Mouse (Mus musculus) heart, embryonic 12.5 days (tissue): ENCODE results near the gene Dok4. TPM values are rescaled to one million over a fixed set of nuclear protein-coding genes. Genes with fewer than 3 reads are reported as not detected.
"Not testable (repeated sequence)": the region's sequence is repeated elsewhere in the genome, so short reads cannot be mapped to it uniquely, and the experiment has no call there.

Experiments
- ATAC-seq: fragments of 200-750 bp; cut with Nextera tagmentation; 2 replicates; pipeline ENCODE4 v1.8.0; 2017; ENCODE audit warnings: moderate TSS enrichment, moderate library complexity; ENCODE audit not compliant: insufficient number of reproducible peaks, low FRiP score
- H3K27ac ChIP-seq: fragments of 300-500 bp; sonication (generic); 2 replicates; pipeline ENCODE4 v1.5.1; 2016; ENCODE audit warnings: mild to moderate bottlenecking, moderate library complexity; ENCODE audit not compliant: poor library complexity, severe bottlenecking
- H3K27me3 ChIP-seq: fragments of 300-500 bp; sonication (generic); replicated peaks from 2 replicates; pipeline ENCODE4 v1.6.1; 2016; ENCODE audit warnings: mild to moderate bottlenecking, moderate library complexity
- H3K36me3 ChIP-seq: fragments of 300-500 bp; sonication (generic); 2 replicates; pipeline ENCODE4 v1.6.1; 2016; ENCODE audit warnings: mild to moderate bottlenecking, moderate library complexity
- H3K4me1 ChIP-seq: fragments of 300-500 bp; sonication (generic); replicated peaks from 2 replicates; pipeline ENCODE4 v1.6.1; 2016; ENCODE audit warnings: mild to moderate bottlenecking
- H3K4me2 ChIP-seq: fragments of 300-500 bp; sonication (generic); 2 replicates; pipeline ENCODE4 v1.6.1; 2016; ENCODE audit warnings: mild to moderate bottlenecking, moderate library complexity
- H3K4me3 ChIP-seq: fragments of 300-500 bp; sonication (generic); 2 replicates; pipeline ENCODE4 v1.5.1; 2016; ENCODE audit warnings: mild to moderate bottlenecking
- H3K9ac ChIP-seq: fragments of 300-500 bp; sonication (generic); 2 replicates; pipeline ENCODE4 v1.6.1; 2016; ENCODE audit warnings: mild to moderate bottlenecking, moderate library complexity
- H3K9me3 ChIP-seq: fragments of 300-500 bp; sonication (generic); replicated peaks from 2 replicates; pipeline ENCODE4 v1.6.1; 2016; ENCODE audit warnings: mild to moderate bottlenecking, moderate library complexity
- WGBS: fragments of 180-500 bp; shearing (Covaris S2); methylation state at CpG from one replicate; pipeline ENCODE4 v1.1.7; 2016; 5-methylcytosine and 5-hydroxymethylcytosine counted together
- polyA plus RNA-seq: library from polyadenylated mRNA; unstranded; fragments of >200 nt; fragmentation: Nextera tagmentation; extraction: Ambion mirVana; gene quantifications from 2 replicates; pipeline ENCODE4 v1.2.1, GENCODE M21; 2016

Dok4 gene
- polyA plus RNA-seq, 1 experiment from 2014 or later = 53.3 TPM

- WGBS = 75% methylated on average over 9 of the region's 9 CpGs
- no peak overlapping the region for H3K4me3 ChIP-seq
- no peak for ATAC-seq
- no peaks in the 10 kb centered on the region for H3K9me3 ChIP-seq
- no peak overlapping the region for H3K27ac ChIP-seq
- no peak overlapping the region for H3K4me2 ChIP-seq
- peaks cover 61% of the 10 kb centered on the region for H3K4me1 ChIP-seq
- no peaks in the 10 kb centered on the region for H3K27me3 ChIP-seq
- H3K36me3 ChIP-seq = peaks cover 80% of the 10 kb centered on the region
- H3K9ac ChIP-seq = no peak overlapping the region
Measured at GRCm38 (mm10) chr8:94866921-94867320, 9.2 kb downstream of the Dok4 start.

GRCm38 (mm10) chr8:94865292-94865691, 10.8 kb downstream of the Dok4 start:
- Histone ChIP-seq H3K4me1 (peaks cover 50% of the 10 kb centered on the region), H3K9ac (no peak overlapping the region), H3K27ac (no peak overlapping the region), H3K4me3 (no peak overlapping the region), H3K36me3 (peaks cover 89% of the 10 kb centered on the region), H3K27me3 (no peaks in the 10 kb centered on the region), H3K4me2 (no peak overlapping the region), H3K9me3 (no peaks in the 10 kb centered on the region)
- ATAC-seq = no peak
- WGBS = 81% methylated on average over 10 of the region's 10 CpGs

GRCm38 (mm10) chr8:94863897-94864673, 12.0 kb downstream of the Dok4 start:
- Histone ChIP-seq H3K9ac (no peak overlapping the region), H3K4me2 (no peak overlapping the region), H3K36me3 (peaks cover 86% of the 10 kb centered on the region), H3K4me3 (no peak overlapping the region), H3K4me1 (peaks cover 43% of the 10 kb centered on the region), H3K9me3 (no peaks in the 10 kb centered on the region), H3K27me3 (no peaks in the 10 kb centered on the region), H3K27ac (peak overlapping the region; percentile 37; the same call in 1 of the 2 replicates)
- WGBS = 66% methylated on average over 10 of the region's 10 CpGs
- ATAC-seq = no peak

GRCm38 (mm10) chr8:94862487-94863220, 13.5 kb downstream of the Dok4 start:
- WGBS = 74% methylated on average over 12 of the region's 12 CpGs
- H3K4me3 ChIP-seq = no peak overlapping the region
- peak overlapping the region; percentile 37; the same call in 1 of the 2 replicates for H3K27ac ChIP-seq
- H3K4me2 ChIP-seq = no peak overlapping the region
- H3K9ac ChIP-seq = no peak overlapping the region
- H3K9me3 ChIP-seq = no peaks in the 10 kb centered on the region
- H3K27me3 ChIP-seq = no peaks in the 10 kb centered on the region
- H3K36me3 ChIP-seq = peaks cover 77% of the 10 kb centered on the region
- ATAC-seq = peak; percentile 25; the same call in 1 of the 2 replicates
- peaks cover 38% of the 10 kb centered on the region for H3K4me1 ChIP-seq

GRCm38 (mm10) chr8:94861352-94861910, 14.7 kb downstream of the Dok4 start:
- Histone ChIP-seq H3K9me3 (no peaks in the 10 kb centered on the region), H3K27me3 (no peaks in the 10 kb centered on the region), H3K4me2 (no peak overlapping the region), H3K27ac (no peak overlapping the region), H3K9ac (no peak overlapping the region), H3K4me3 (no peak overlapping the region), H3K4me1 (peaks cover 28% of the 10 kb centered on the region), H3K36me3 (peaks cover 65% of the 10 kb centered on the region)
- WGBS = 65% methylated on average over 8 of the region's 8 CpGs
- ATAC-seq = no peak

GRCm38 (mm10) chr8:94857346-94858173, 18.6 kb downstream of the Dok4 start, which contains the start of gene Polr2c:
Gene Polr2c, plus strand, starts transcription at chr8:94857450.
- Histone ChIP-seq H3K4me3 (peak within 1 kb of the TSS; percentile 100), H3K36me3 (peaks cover 55% of the 10 kb centered on the region), H3K27me3 (no peaks in the 10 kb centered on the region), H3K9ac (peak within 1 kb of the TSS; percentile 99), H3K27ac (peak within 1 kb of the TSS; percentile 60), H3K9me3 (no peaks in the 10 kb centered on the region), H3K4me1 (peaks cover 26% of the 10 kb centered on the region), H3K4me2 (peak within 1 kb of the TSS; percentile 93)
- WGBS = under 1% methylated on average over 68 of the region's 68 CpGs
- peak; percentile 72 for ATAC-seq

- peak overlapping the region; percentile 100; the same call in 1 of the 2 replicates for H3K4me3 ChIP-seq
- ATAC-seq = 0 out of 2 replicates have a peak, but pooled peaks have one; percentile 2
- H3K4me1 ChIP-seq = peaks cover 20% of the 10 kb centered on the region; the same call in 1 of the 2 replicates
- H3K36me3 ChIP-seq = peaks cover 53% of the 10 kb centered on the region
- no peaks in the 10 kb centered on the region for H3K27me3 ChIP-seq
- peak overlapping the region; percentile 93; the same call in 1 of the 2 replicates for H3K4me2 ChIP-seq
- no peak overlapping the region for H3K9ac ChIP-seq
- H3K27ac ChIP-seq = no peak overlapping the region
- 28% methylated on average over 5 of the region's 5 CpGs for WGBS
- no peaks in the 10 kb centered on the region for H3K9me3 ChIP-seq
Measured at GRCm38 (mm10) chr8:94857011-94857345, 19.2 kb downstream of the Dok4 start.

- peaks cover 60% of the 10 kb centered on the region for H3K36me3 ChIP-seq
- not testable (repeated sequence) for H3K9ac ChIP-seq
Measured at GRCm38 (mm10) chr8:94854761-94855160, 21.4 kb downstream of the Dok4 start.

GRCm38 (mm10) chr8:94850049-94850448, 26.1 kb downstream of the Dok4 start:
- no peaks in the 10 kb centered on the region for H3K27me3 ChIP-seq
- H3K36me3 ChIP-seq = peaks cover 95% of the 10 kb centered on the region
- no peaks in the 10 kb centered on the region for H3K4me1 ChIP-seq
- 88% methylated on average over 5 of the region's 5 CpGs for whole genome bisulfite sequencing
- no peak for ATAC-seq
- no peak overlapping the region for H3K4me2 ChIP-seq
- H3K4me3 ChIP-seq = no peak overlapping the region
- no peaks in the 10 kb centered on the region for H3K9me3 ChIP-seq
- no peak overlapping the region for H3K9ac ChIP-seq
- no peak overlapping the region for H3K27ac ChIP-seq

More at GRCm38 (mm10) chr8:94854761-94855160, 21.4 kb downstream of the Dok4 start:
- H3K9me3 ChIP-seq, H3K4me3 ChIP-seq, ATAC-seq, H3K27me3 ChIP-seq, H3K4me2 ChIP-seq, H3K27ac ChIP-seq: not testable (repeated sequence)
- WGBS = 89% methylated on average over 11 of the region's 11 CpGs
- peaks cover 14% of the 10 kb centered on the region; the same call in 1 of the 2 replicates for H3K4me1 ChIP-seq

GRCm38 (mm10) chr8:94841183-94841582, 34.9 kb downstream of the Dok4 start:
- Histone ChIP-seq H3K4me3 (no peak overlapping the region), H3K9ac (no peak overlapping the region), H3K4me1 (peaks cover 13% of the 10 kb centered on the region), H3K27ac (no peak overlapping the region), H3K27me3 (no peaks in the 10 kb centered on the region), H3K36me3 (peaks cover 37% of the 10 kb centered on the region), H3K4me2 (no peak overlapping the region), H3K9me3 (no peaks in the 10 kb centered on the region)
- WGBS = 41% methylated on average over 2 of the region's 2 CpGs
- ATAC-seq = no peak
